Mouse (Mus musculus): ENCODE measurements at regions not wholly inside any gene's neighbourhood (a gene's known extent, or its start where the extent isn't known, plus 50 kb on each side); places are given as distances from the start of the nearest gene placed in this dataset.

DNA sequence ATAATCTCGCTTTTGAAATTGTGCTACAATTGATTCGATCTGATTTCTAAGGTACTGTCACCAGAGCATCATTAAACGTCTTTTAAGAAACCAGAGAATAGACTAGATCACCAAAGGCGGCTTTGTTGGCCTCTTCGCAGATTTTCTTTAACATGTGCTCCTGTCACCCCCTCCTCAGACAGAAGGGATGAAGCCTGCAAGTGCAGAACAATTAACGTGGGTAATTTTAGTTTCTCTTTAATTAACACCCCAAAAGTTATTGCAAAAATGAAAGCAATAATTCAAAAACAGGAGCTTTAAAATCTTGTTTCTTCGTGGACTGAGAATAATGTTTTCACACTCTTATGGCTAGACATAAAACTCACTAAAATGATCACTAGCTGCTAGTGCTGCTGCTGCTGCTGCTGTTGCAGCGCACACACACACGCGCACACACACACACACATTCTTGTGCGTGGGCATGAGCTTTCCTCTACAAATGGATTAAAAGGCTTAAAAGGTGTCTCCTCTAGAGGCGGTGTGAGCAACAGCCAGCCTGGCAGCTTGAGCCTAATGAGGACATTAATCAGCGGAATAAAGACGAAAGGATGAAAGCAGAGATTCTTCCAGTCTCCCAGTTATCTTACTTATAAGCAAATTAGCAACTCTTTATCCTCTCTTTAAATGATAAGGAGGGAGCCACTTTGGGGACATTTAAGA is 550.5 kb upstream of the Btbd3 start:
- no peak for TF ChIP-seq POLR2A (IDR thresholded peaks at IDR 0.05; ENCODE audit: control insufficient read depth, low read depth, low read length)
- no peak for TF ChIP-seq CTCF (IDR thresholded peaks at IDR 0.05; ENCODE audit: control insufficient read depth, insufficient read depth, insufficient replicate concordance, low read depth, low read length)
